Mouse (Mus musculus): Measurements from ENCODE around the gene Pdcl2.

Pdcl2 gene

GRCm38 (mm10) chr5:76303745-76304451 lies 27.1 kb downstream of the Pdcl2 start:
- peak; percentile 74 for DNase-seq (ENCODE audit: low read depth, low spot score)

- peak; percentile 55 for DNase-seq (ENCODE audit: low read depth, low spot score)
These were observed 27.6 kb downstream of the Pdcl2 start for GRCm38 (mm10) chr5:76303379-76303744.

- no peak for DNase-seq (ENCODE audit: low read depth, low spot score)
These were observed 28.9 kb downstream of the Pdcl2 start for GRCm38 (mm10) chr5:76302009-76302408.

DNA sequence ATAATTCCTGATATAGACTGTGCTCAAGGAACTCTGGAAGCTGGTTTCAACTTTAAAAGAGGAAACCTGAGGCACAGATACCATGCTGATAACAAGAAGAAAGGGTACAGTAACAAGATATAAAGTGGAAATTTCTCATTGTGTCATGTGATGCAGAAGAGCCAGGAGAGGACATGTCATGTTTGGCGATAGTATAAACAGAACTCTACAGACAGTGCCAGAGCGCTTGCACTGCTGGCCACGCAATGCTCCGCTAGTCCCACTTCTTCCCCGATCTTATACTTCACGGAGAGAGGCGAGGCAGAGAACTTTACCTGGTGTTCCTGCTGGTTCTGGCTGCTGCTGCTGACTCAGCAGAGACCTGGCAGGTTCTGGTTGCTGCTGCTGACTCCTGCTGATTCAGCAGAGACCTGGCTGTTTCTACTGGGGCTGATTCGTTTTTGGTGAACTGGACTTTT lies 41.7 kb downstream of the Pdcl2 start:
- DNase-seq (ENCODE audit: low read depth, low spot score): peak; percentile 32

GRCm38 (mm10) chr5:76288256-76288655 lies 42.7 kb downstream of the Pdcl2 start:
- peak; percentile 54 for DNase-seq (ENCODE audit: low read depth, low spot score)

- DNase-seq (ENCODE audit: low read depth, low spot score): no peak
These were observed 43.9 kb downstream of the Pdcl2 start for GRCm38 (mm10) chr5:76287062-76287461.

GRCm38 (mm10) chr5:76285699-76286098 lies 45.3 kb downstream of the Pdcl2 start:
- peak; percentile 87 for DNase-seq (ENCODE audit: low read depth, low spot score)

DNA sequence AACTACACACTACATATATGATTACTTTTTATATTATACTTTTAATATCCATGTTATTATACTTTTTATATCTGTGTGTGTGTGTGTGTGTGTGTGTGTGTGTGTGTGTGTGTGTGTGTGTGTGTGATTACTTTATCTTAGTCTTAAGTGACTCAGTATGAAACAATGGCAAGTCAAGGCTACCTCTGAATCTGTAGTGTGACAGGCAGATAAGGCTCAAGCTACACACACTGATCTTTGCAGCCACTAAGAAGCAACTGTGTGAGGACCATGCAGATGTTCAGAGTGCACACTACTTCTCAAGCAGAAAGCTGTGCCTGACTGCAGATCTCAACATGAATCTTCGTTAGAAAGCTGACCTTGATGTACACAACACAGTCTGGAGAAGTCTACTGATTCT lies 47.1 kb downstream of the Pdcl2 start:
- DNase-seq (ENCODE audit: low read depth, low spot score): no peak

- DNase-seq (ENCODE audit: low read depth, low spot score): no peak
These were observed 56.0 kb downstream of the Pdcl2 start for GRCm38 (mm10) chr5:76274977-76275376.

Data from R1 (cell line).